ENCODE assay signal across 25 mouse cellular contexts in the genomic region with DNA sequence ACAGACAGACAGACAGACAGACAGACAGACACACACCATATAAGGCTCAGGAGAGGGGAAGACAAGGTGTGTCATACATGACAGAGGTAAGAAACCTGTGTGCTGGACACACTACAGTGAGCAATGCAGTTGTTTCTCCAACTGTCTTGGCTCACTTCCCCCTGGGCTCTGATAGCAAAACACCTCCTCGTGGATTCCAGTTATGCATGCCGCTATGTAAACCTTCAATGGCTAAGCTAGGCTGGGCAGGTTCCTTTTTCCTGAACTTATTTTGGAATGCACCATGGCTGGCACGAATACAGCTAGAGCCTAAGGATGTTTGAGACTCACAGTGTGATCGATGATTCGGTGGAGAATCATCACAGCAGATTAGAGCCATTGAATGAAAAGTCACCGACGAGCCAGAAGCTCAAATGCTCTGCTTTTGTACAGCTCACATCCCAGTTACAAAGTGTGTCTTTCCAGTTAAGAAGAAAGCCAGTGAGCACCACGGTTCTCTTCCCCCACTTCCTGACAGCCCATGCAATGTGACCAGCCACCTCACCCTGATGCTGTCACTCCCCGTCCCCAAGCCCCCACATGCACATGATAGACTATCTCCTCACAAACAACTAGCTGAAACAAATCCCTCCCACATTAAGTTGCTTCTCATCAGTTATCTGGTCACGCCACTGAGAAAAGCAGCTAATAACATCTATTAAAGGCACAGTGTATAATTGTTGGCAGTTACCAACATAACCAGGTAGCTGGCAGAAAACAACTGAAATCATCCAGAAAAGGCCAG. TPM values are rescaled to one million over a fixed set of nuclear protein-coding genes. Genes with fewer than 3 reads are reported as not detected.
DNase-seq lines count a peak whose midpoint lies in the region; ATAC-seq and TF ChIP-seq lines count a peak whose summit lies in the region.
"Had no signal": no experiment of that assay in that cellular context is flagged by ENCODE, and none has a peak within 500 bp of the region (broad histone marks: within the 10 kb centered on the region; RNA-seq: fewer than 3 reads in every experiment).

No protein-coding gene starts in this region.

- H3K9me3 ChIP-seq in heart, embryonic 14.5 days (ENCODE audit: control insufficient read depth, low read length), result no peaks in the 10 kb centered on the region
- H3K9me3 ChIP-seq: embryonic facial prominence, embryonic 15.5 days; forebrain, embryonic 10.5 days; hindbrain, embryonic 15.5 days had no signal

- H3K36me3 ChIP-seq in heart, embryonic 14.5 days (ENCODE audit: control insufficient read depth, insufficient read depth, low read length), result no peaks in the 10 kb centered on the region
- no peaks in the 10 kb centered on the region for H3K36me3 ChIP-seq in kidney, adult 2 months (ENCODE audit: control insufficient read depth, insufficient read depth, low read length)
- H3K36me3 ChIP-seq: embryonic facial prominence, embryonic 15.5 days; forebrain, embryonic 10.5 days; hindbrain, embryonic 15.5 days had no signal

- TF ChIP-seq POLR2A in kidney, adult 2 months (IDR thresholded peaks at IDR 0.05; ENCODE audit: low read depth, low read length), result no peak

- peaks cover 16 to 26% of the 10 kb centered on the region in 2 experiments for H3K4me1 ChIP-seq in heart, embryonic 14.5 days (ENCODE audit: control insufficient read depth in 2 of 2, insufficient read depth in 2 of 2, low read length in 2 of 2)
- 0 out of 2 replicates have a peak, but pooled peaks cover 4% of the 10 kb centered on the region for H3K4me1 ChIP-seq in kidney, adult 2 months (ENCODE audit: control insufficient read depth, insufficient read depth, low read length)
- H3K4me1 ChIP-seq: embryonic facial prominence, embryonic 15.5 days; forebrain, embryonic 10.5 days; hindbrain, embryonic 15.5 days had no signal

- 46% methylated on average over 10 of the region's 10 CpGs for WGBS in heart, embryonic 14.5 days
- 53% methylated on average over 10 of the region's 10 CpGs for WGBS in kidney, adult 2 months

- 0 out of 2 replicates have a peak, but pooled peaks have one; percentile 11 for ATAC-seq in heart, embryonic 14.5 days (ENCODE audit: insufficient number of reproducible peaks, insufficient read depth, low FRiP score, low read depth)
- ATAC-seq: forebrain, embryonic 14.5 days; intestine, postnatal 0 days had no signal

- no peaks in the 10 kb centered on the region for H3K27me3 ChIP-seq in heart, embryonic 14.5 days (ENCODE audit: control insufficient read depth, insufficient read depth, low read length)
- no peaks in the 10 kb centered on the region for H3K27me3 ChIP-seq in kidney, adult 2 months (replicated peaks; ENCODE audit: control insufficient read depth, insufficient read depth, low read length)
- H3K27me3 ChIP-seq: hindbrain, embryonic 15.5 days had no signal

- no peak overlapping the region for H3K4me2 ChIP-seq in heart, embryonic 14.5 days (ENCODE audit: low read length)
- H3K4me2 ChIP-seq: embryonic facial prominence, embryonic 15.5 days; hindbrain, embryonic 15.5 days had no signal

- H3K27ac ChIP-seq in heart, embryonic 14.5 days (replicated peaks in 1 of 2; ENCODE audit: control insufficient read depth in 1 of 2, insufficient read depth in 1 of 2, low read depth in 2 of 2, low read length in 2 of 2), result peak overlapping the region; percentile 2 to 47; a peak in 2 of 4 replicates
- no peak overlapping the region for H3K27ac ChIP-seq in kidney, adult 2 months (ENCODE audit: insufficient read depth, low read depth, low read length)
- H3K27ac ChIP-seq in layer of hippocampus, adult 2 months, result no peak overlapping the region
- H3K27ac ChIP-seq: embryonic facial prominence, embryonic 15.5 days; forebrain, embryonic 10.5 days; gastrocnemius, adult 2 months; hindbrain, embryonic 15.5 days had no signal

- H3K9ac ChIP-seq in heart, embryonic 14.5 days (ENCODE audit: low read length), result no peak overlapping the region
- H3K9ac ChIP-seq: embryonic facial prominence, embryonic 15.5 days; hindbrain, embryonic 15.5 days had no signal

- DNase-seq in heart, postnatal 4 days, result no peak
- peak; percentile 18 for DNase-seq in kidney, adult 2 months
- no peak for DNase-seq in kidney, adult 18-20 months
- DNase-seq in MEL-GATA-1-ER (ENCODE audit: extremely low read depth, low read depth), result peak; percentile 27
- DNase-seq in layer of hippocampus, adult 2 months (ENCODE audit: low spot score in 2 of 2), result no peak
- DNase-seq: adrenal gland, postnatal 10 days; cerebellum, adult 11 months; cerebellum, adult 8-10 months; cerebellum, postnatal 14 days; embryo, embryonic 11 days; gastrocnemius, adult 2 months; gastrocnemius, postnatal 25 days; heart, postnatal 14 days had no signal

- no peak overlapping the region for H3K4me3 ChIP-seq in heart, embryonic 14.5 days (ENCODE audit: control insufficient read depth in 1 of 2, insufficient read depth in 1 of 2, low read depth in 1 of 2, low read length in 2 of 2)
- H3K4me3 ChIP-seq in kidney, adult 2 months (ENCODE audit: insufficient read depth, low read depth, low read length), result no peak overlapping the region
- H3K4me3 ChIP-seq in layer of hippocampus, adult 2 months, result no peak overlapping the region
- H3K4me3 ChIP-seq: embryonic facial prominence, embryonic 15.5 days; erythroblast, embryonic 14.5 days; forebrain, embryonic 10.5 days; gastrocnemius, adult 2 months; hindbrain, embryonic 15.5 days had no signal

- TF ChIP-seq CTCF in kidney, adult 2 months (conservative IDR thresholded peaks at IDR 0.05; ENCODE audit: insufficient read depth, insufficient read length, low read depth, low read length), result no peak
- TF ChIP-seq CTCF in layer of hippocampus, adult 2 months (conservative IDR thresholded peaks at IDR 0.05), result no peak

RNA-seq across cellular contexts. Expression of a gene that starts 21.6 kb away (rescaled TPM):
- 0.35 TPM in 1 of 2 replicates, not detected in the other for polyA plus RNA-seq in heart, embryonic 14.5 days (2014; fragmentation: Nextera tagmentation; extraction: Ambion mirVana)
- total RNA-seq in heart, postnatal 4 days (2021), result under 1 TPM; 0.11 to 0.12 TPM
- polyA plus RNA-seq in kidney, adult 2 months (2012; rRNA removed), result 0.11 and 1.5 TPM in 2 replicates
- not detected for total RNA-seq in layer of hippocampus, adult 2 months (2021)
- total RNA-seq: adrenal gland, postnatal 10 days; common myeloid progenitor, adult 5-6 weeks; gastrocnemius, adult 2 months; gastrocnemius, postnatal 25 days; heart, adult 18-20 months; heart, postnatal 14 days had no signal
- polyA plus RNA-seq: brain, embryonic 14.5 days; embryonic facial prominence, embryonic 11.5 days; erythroblast, embryonic 14.5 days; forebrain, embryonic 10.5 days; forebrain, embryonic 14.5 days; hindbrain, embryonic 11.5 days; hindbrain, embryonic 15.5 days; intestine, postnatal 0 days had no signal

RNA-seq across cellular contexts. Expression of a gene that starts 53.8 kb away (rescaled TPM):
- 35.7 and 43.8 TPM in 2 replicates for polyA plus RNA-seq in heart, embryonic 14.5 days (2014; fragmentation: Nextera tagmentation; extraction: Ambion mirVana)
- 10 to 100 TPM; 43.4 to 43.6 TPM for total RNA-seq in heart, postnatal 4 days (2021)
- 106 and 112 TPM in 2 replicates for polyA plus RNA-seq in kidney, adult 2 months (2012; rRNA removed)
- 10 to 100 TPM; 58.1 to 58.9 TPM for total RNA-seq in layer of hippocampus, adult 2 months (2021)
- polyA plus RNA-seq: erythroblast, embryonic 14.5 days had no signal

RNA-seq across cellular contexts. Expression of a gene that starts 57.0 kb away (rescaled TPM):
- polyA plus RNA-seq in heart, embryonic 14.5 days (2014; fragmentation: Nextera tagmentation; extraction: Ambion mirVana), result 22.0 and 25.3 TPM in 2 replicates
- 10 to 100 TPM; 30.7 to 36.2 TPM for total RNA-seq in heart, postnatal 4 days (2021)
- polyA plus RNA-seq in kidney, adult 2 months (2012; rRNA removed), result 395 and 444 TPM in 2 replicates
- total RNA-seq in layer of hippocampus, adult 2 months (2021), result 1 to 10 TPM; 1.7 to 2.3 TPM
- total RNA-seq: common myeloid progenitor, adult 5-6 weeks had no signal
- polyA plus RNA-seq: erythroblast, embryonic 14.5 days; forebrain, embryonic 14.5 days had no signal

Comparison
In these comparisons a context has a peak if more than half of its experiments do, and no peak if none do; other contexts are left out.
1. DNase-seq: peak in kidney, adult 2 months (single experiment) and MEL-GATA-1-ER (single experiment); none in heart, postnatal 4 days (single experiment), kidney, adult 18-20 months (single experiment) and layer of hippocampus, adult 2 months (0 of 2).
2. H3K27ac ChIP-seq: peak in heart, embryonic 14.5 days (2 of 2); none in kidney, adult 2 months (single experiment) and layer of hippocampus, adult 2 months (single experiment).
3. RNA of a gene that starts 57.0 kb away (total RNA-seq): 30.7 to 36.2 TPM in heart, postnatal 4 days; 1.7 to 2.3 TPM in layer of hippocampus, adult 2 months; every median in the first group is over 4 times any median in the second.